Comparison of ENCODE assay signal across 9 mouse cellular contexts in genomic region chrX:11633823-11634222, GRCm38 (mm10).
DNase-seq lines count a peak whose midpoint lies in the region; ATAC-seq and TF ChIP-seq lines count a peak whose summit lies in the region.
"Had no signal": no experiment of that assay in that cellular context is flagged by ENCODE, and none has a peak within 500 bp of the region (broad histone marks: within the 10 kb centered on the region; RNA-seq: fewer than 3 reads in every experiment).

No protein-coding gene starts in this region.

- TF ChIP-seq POLR2A in bone marrow, adult 2 months (IDR thresholded peaks at IDR 0.05; ENCODE audit: borderline replicate concordance, control insufficient read depth, low read depth, low read length), result no peak

- no peak overlapping the region for H3K4me2 ChIP-seq in intestine, postnatal 0 days (replicated peaks; ENCODE audit: low read depth)
- H3K4me2 ChIP-seq in intestine, embryonic 16.5 days (ENCODE audit: low read depth, low read length), result no peak overlapping the region
- no peak overlapping the region for H3K4me2 ChIP-seq in midbrain, embryonic 11.5 days
- H3K4me2 ChIP-seq: embryonic facial prominence, embryonic 13.5 days; limb, embryonic 13.5 days had no signal

- H3K9me3 ChIP-seq in intestine, postnatal 0 days (ENCODE audit: control insufficient read depth), result no peaks in the 10 kb centered on the region
- no peaks in the 10 kb centered on the region for H3K9me3 ChIP-seq in intestine, embryonic 16.5 days (ENCODE audit: control insufficient read depth, low read length)
- no peaks in the 10 kb centered on the region for H3K9me3 ChIP-seq in E14TG2a.4 (ENCODE audit: low read length)
- no peaks in the 10 kb centered on the region for H3K9me3 ChIP-seq in midbrain, embryonic 11.5 days (ENCODE audit: control insufficient read depth, low read length)
- H3K9me3 ChIP-seq: embryonic facial prominence, embryonic 13.5 days; limb, embryonic 13.5 days had no signal

- H3K4me1 ChIP-seq in intestine, postnatal 0 days (replicated peaks; ENCODE audit: control insufficient read depth, insufficient read depth, low read length), result no peaks in the 10 kb centered on the region
- no peaks in the 10 kb centered on the region for H3K4me1 ChIP-seq in intestine, embryonic 16.5 days (ENCODE audit: control insufficient read depth, insufficient read depth, low read length)
- H3K4me1 ChIP-seq in E14TG2a.4 (replicated peaks; ENCODE audit: low read depth, low read length), result peaks cover 22% of the 10 kb centered on the region
- no peaks in the 10 kb centered on the region; the same call in 1 of the 2 replicates for H3K4me1 ChIP-seq in bone marrow, adult 2 months (ENCODE audit: control insufficient read depth, insufficient read depth, low read length)
- no peaks in the 10 kb centered on the region; the same call in none of the 2 replicates for H3K4me1 ChIP-seq in midbrain, embryonic 11.5 days (ENCODE audit: control insufficient read depth, insufficient read depth, low read length)

- H3K4me3 ChIP-seq in intestine, postnatal 0 days (ENCODE audit: low read depth, low read length), result no peak overlapping the region
- H3K4me3 ChIP-seq in intestine, embryonic 16.5 days (ENCODE audit: low read length), result no peak overlapping the region
- H3K4me3 ChIP-seq in E14TG2a.4 (replicated peaks; ENCODE audit: low read length), result no peak overlapping the region
- no peak overlapping the region for H3K4me3 ChIP-seq in bone marrow, adult 2 months (replicated peaks; ENCODE audit: control insufficient read depth, low read depth, low read length)
- H3K4me3 ChIP-seq in midbrain, embryonic 11.5 days (ENCODE audit: low read depth, low read length), result no peak overlapping the region
- H3K4me3 ChIP-seq: embryonic facial prominence, embryonic 13.5 days; limb, embryonic 13.5 days had no signal

- no peak overlapping the region for H3K9ac ChIP-seq in intestine, postnatal 0 days (ENCODE audit: low read depth, low read length)
- H3K9ac ChIP-seq in intestine, embryonic 16.5 days (ENCODE audit: low read depth, low read length), result no peak overlapping the region
- no peak overlapping the region for H3K9ac ChIP-seq in midbrain, embryonic 11.5 days (ENCODE audit: low read length)
- H3K9ac ChIP-seq: embryonic facial prominence, embryonic 13.5 days; limb, embryonic 13.5 days had no signal

- DNase-seq in ovary, postnatal 14 days (ENCODE audit: low spot score), result no peak
- no peak for DNase-seq in midbrain, embryonic 11.5 days (ENCODE audit: low spot score, missing footprints)

- ATAC-seq in intestine, postnatal 0 days, result no peak
- ATAC-seq in intestine, embryonic 16.5 days, result no peak
- peak; percentile 47; the same call in 1 of the 2 replicates for ATAC-seq in megakaryocyte, adult 5-6 weeks (ENCODE audit: poor library complexity, severe bottlenecking)
- ATAC-seq in midbrain, embryonic 11.5 days (ENCODE audit: low FRiP score), result no peak

- WGBS in intestine, postnatal 0 days, result 63% methylated on average over 6 of the region's 6 CpGs
- WGBS in intestine, embryonic 16.5 days, result 64% methylated on average over 6 of the region's 6 CpGs
- WGBS in bone marrow, adult 2 months, result 46% methylated on average over 6 of the region's 6 CpGs
- 59% methylated on average over 6 of the region's 6 CpGs for WGBS in midbrain, embryonic 11.5 days

- no peaks in the 10 kb centered on the region for H3K36me3 ChIP-seq in intestine, postnatal 0 days (ENCODE audit: control insufficient read depth, insufficient read depth)
- no peaks in the 10 kb centered on the region for H3K36me3 ChIP-seq in intestine, embryonic 16.5 days (ENCODE audit: control insufficient read depth, insufficient read depth, low read length)
- H3K36me3 ChIP-seq in E14TG2a.4 (ENCODE audit: insufficient read depth, low read length), result no peaks in the 10 kb centered on the region
- no peaks in the 10 kb centered on the region for H3K36me3 ChIP-seq in midbrain, embryonic 11.5 days (ENCODE audit: control insufficient read depth, insufficient read depth, low read length)
- H3K36me3 ChIP-seq: embryonic facial prominence, embryonic 13.5 days; limb, embryonic 13.5 days had no signal

- H3K27ac ChIP-seq in intestine, postnatal 0 days (ENCODE audit: low read depth, low read length), result no peak overlapping the region
- H3K27ac ChIP-seq in intestine, embryonic 16.5 days (ENCODE audit: low read length), result no peak overlapping the region
- H3K27ac ChIP-seq in bone marrow, adult 2 months (ENCODE audit: control insufficient read depth, insufficient read depth, low read depth, low read length, poor library complexity), result no peak overlapping the region
- H3K27ac ChIP-seq in midbrain, embryonic 11.5 days (ENCODE audit: low read depth, low read length), result no peak overlapping the region
- H3K27ac ChIP-seq: embryonic facial prominence, embryonic 13.5 days; limb, embryonic 13.5 days had no signal

- peak; percentile 74 for TF ChIP-seq CTCF in intestine, postnatal 0 days (IDR thresholded peaks at IDR 0.05; ENCODE audit: low read depth)
- TF ChIP-seq CTCF in E14TG2a.4 (conservative IDR thresholded peaks at IDR 0.05; ENCODE audit: low read length), result peak; percentile 48
- TF ChIP-seq CTCF in bone marrow, adult 2 months (IDR thresholded peaks at IDR 0.05; ENCODE audit: control insufficient read depth, insufficient read depth, low read length), result peak; percentile 72

- H3K27me3 ChIP-seq in intestine, postnatal 0 days (replicated peaks; ENCODE audit: control insufficient read depth, insufficient read depth, low read length), result no peaks in the 10 kb centered on the region
- peaks cover 5% of the 10 kb centered on the region; the same call in 1 of the 2 replicates for H3K27me3 ChIP-seq in intestine, embryonic 16.5 days (replicated peaks; ENCODE audit: control insufficient read depth, insufficient read depth, low read length)
- peaks cover 11% of the 10 kb centered on the region; the same call in 1 of the 2 replicates for H3K27me3 ChIP-seq in E14TG2a.4 (ENCODE audit: insufficient read depth, low read length)
- H3K27me3 ChIP-seq in midbrain, embryonic 11.5 days (ENCODE audit: control insufficient read depth, insufficient read depth, low read length), result no peaks in the 10 kb centered on the region; the same call in 1 of the 2 replicates
